In the genomic region with DNA sequence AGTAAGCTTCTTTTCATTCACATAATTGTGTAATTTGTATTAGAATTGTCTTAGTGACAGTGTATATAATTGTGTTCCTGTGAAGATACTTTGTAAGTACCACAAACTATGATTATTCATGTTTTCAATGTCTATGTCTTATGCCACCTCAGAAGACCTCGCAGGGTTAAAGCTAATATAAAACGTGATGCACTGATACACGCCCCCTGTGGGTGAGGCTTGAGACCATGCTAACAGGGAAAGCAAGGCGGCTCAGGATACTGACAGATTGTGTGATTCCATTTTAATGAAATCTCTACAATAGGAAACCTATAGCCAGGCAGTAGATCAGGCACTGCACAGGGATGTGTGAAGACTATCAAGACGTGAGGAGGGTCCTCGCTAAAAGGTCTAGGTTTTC, we compare ENCODE assay signal across 11 mouse cellular contexts. TPM values are rescaled to one million over a fixed set of nuclear protein-coding genes. Genes with fewer than 3 reads are reported as not detected.
DNase-seq lines count a peak whose midpoint lies in the region; ATAC-seq and TF ChIP-seq lines count a peak whose summit lies in the region.
"Had no signal": no experiment of that assay in that cellular context is flagged by ENCODE, and none has a peak within 500 bp of the region (broad histone marks: within the 10 kb centered on the region; RNA-seq: fewer than 3 reads in every experiment).

No protein-coding gene starts in this region.

- H3K4me1 ChIP-seq in forebrain, embryonic 12.5 days = peaks cover 2% of the 10 kb centered on the region; the same call in 1 of the 2 replicates
- peaks cover 17% of the 10 kb centered on the region for H3K4me1 ChIP-seq in forebrain, embryonic 10.5 days
- H3K4me1 ChIP-seq in CH12.LX (ENCODE audit: control insufficient read depth in 1 of 2, insufficient read depth in 2 of 2) = peaks cover 0 to 3% of the 10 kb centered on the region in 2 experiments; a peak in 1 of 4 replicates
- H3K4me1 ChIP-seq: limb, embryonic 13.5 days had no signal

- no peak overlapping the region for H3K9ac ChIP-seq in forebrain, embryonic 12.5 days
- H3K9ac ChIP-seq in CH12.LX (ENCODE audit: insufficient read depth, low read depth) = no peak overlapping the region
- H3K9ac ChIP-seq: limb, embryonic 13.5 days had no signal

- H3K4me2 ChIP-seq in forebrain, embryonic 12.5 days = no peak overlapping the region
- no peak overlapping the region for H3K4me2 ChIP-seq in CH12.LX (ENCODE audit: insufficient read depth, low read depth, poor library complexity, severe bottlenecking)
- H3K4me2 ChIP-seq: limb, embryonic 13.5 days had no signal

- H3K79me2 ChIP-seq in CH12.LX (replicated peaks; ENCODE audit: control insufficient read depth, extremely low read depth, insufficient read depth, poor library complexity, severe bottlenecking) = no peaks in the 10 kb centered on the region

- peak in 1 of 2 experiments; percentile 48; a peak in 2 of 4 replicates for TF ChIP-seq CTCF in CH12.LX (conservative IDR thresholded peaks at IDR 0.05 in 1 of 2, IDR thresholded peaks at IDR 0.05 in 1 of 2; ENCODE audit: low read depth in 2 of 2, low read length in 2 of 2)

- no peak overlapping the region for H3K4me3 ChIP-seq in forebrain, embryonic 12.5 days (replicated peaks)
- no peak overlapping the region for H3K4me3 ChIP-seq in forebrain, embryonic 10.5 days
- H3K4me3 ChIP-seq in CH12.LX (replicated peaks in 1 of 3; ENCODE audit: low read depth in 2 of 3, low read length in 2 of 3, poor library complexity in 1 of 3) = no peak overlapping the region
- H3K4me3 ChIP-seq: limb, embryonic 13.5 days had no signal

- H3K36me3 ChIP-seq in forebrain, embryonic 12.5 days (replicated peaks) = no peaks in the 10 kb centered on the region
- H3K36me3 ChIP-seq in forebrain, embryonic 10.5 days (replicated peaks) = no peaks in the 10 kb centered on the region
- no peaks in the 10 kb centered on the region for H3K36me3 ChIP-seq in CH12.LX (replicated peaks in 1 of 2; ENCODE audit: control insufficient read depth in 1 of 2, insufficient read depth in 1 of 2, low read length in 1 of 2)
- H3K36me3 ChIP-seq: limb, embryonic 13.5 days had no signal

- intact Hi-C loops in left cerebral cortex, postnatal 4 days (cut with DNase I) = no loop called here
- intact Hi-C loops in heart, postnatal 36 days (cut with DNase I) = no loop called here

- no peak overlapping the region for H3K27ac ChIP-seq in forebrain, embryonic 12.5 days
- H3K27ac ChIP-seq in forebrain, embryonic 10.5 days = no peak overlapping the region
- H3K27ac ChIP-seq in CH12.LX (ENCODE audit: insufficient read depth, low read depth) = no peak overlapping the region
- H3K27ac ChIP-seq: limb, embryonic 13.5 days had no signal

- dilution Hi-C loops in CH12.LX (cut with MboI; ENCODE audit: extremely low pct_ligation_motif_present, extremely low pct_unique_long_range_greater_than_20kb, low sequenced_read_pairs) = no loop called here

- 56% methylated on average over 6 of the region's 6 CpGs for WGBS in forebrain, embryonic 12.5 days
- WGBS in forebrain, embryonic 10.5 days = 67% methylated on average over 6 of the region's 6 CpGs

- peak; percentile 45; the same call in 1 of the 2 replicates for ATAC-seq in forebrain, embryonic 12.5 days (ENCODE audit: low FRiP score)
- no peak for ATAC-seq in megakaryocyte-erythroid progenitor cell, adult 5-6 weeks (replicated peaks; ENCODE audit: low FRiP score, low TSS enrichment, poor library complexity, severe bottlenecking)

- TF ChIP-seq POLR2A in CH12.LX (IDR thresholded peaks at IDR 0.05; ENCODE audit: low read depth, low read length) = no peak

- H3K9me3 ChIP-seq in forebrain, embryonic 12.5 days = no peaks in the 10 kb centered on the region
- no peaks in the 10 kb centered on the region for H3K9me3 ChIP-seq in forebrain, embryonic 10.5 days
- H3K9me3 ChIP-seq in CH12.LX (replicated peaks; ENCODE audit: low read length) = no peaks in the 10 kb centered on the region
- H3K9me3 ChIP-seq: limb, embryonic 13.5 days had no signal

- DNase-seq in forebrain, embryonic 10.5 days (ENCODE audit: extremely low spot score, low spot score) = no peak
- DNase-seq in left cerebral cortex, postnatal 4 days = peak; percentile 58
- DNase-seq in left cerebral cortex, adult 18-20 months (ENCODE audit: low spot score in 2 of 2) = no peak
- no peak for DNase-seq in CH12.LX (ENCODE audit: extremely low read depth)
- DNase-seq in cerebellum, postnatal 10 days = peak; percentile 77 to 80
- DNase-seq in heart, postnatal 36 days = no peak
- DNase-seq: gastrocnemius, postnatal 25 days; kidney, postnatal 36 days had no signal

- no peaks in the 10 kb centered on the region for H3K27me3 ChIP-seq in forebrain, embryonic 12.5 days
- no peaks in the 10 kb centered on the region for H3K27me3 ChIP-seq in forebrain, embryonic 10.5 days (ENCODE audit: poor library complexity, severe bottlenecking)
- H3K27me3 ChIP-seq in CH12.LX (replicated peaks) = no peaks in the 10 kb centered on the region
- H3K27me3 ChIP-seq: limb, embryonic 13.5 days had no signal

- TF ChIP-seq RAD21 in CH12.LX (IDR thresholded peaks at IDR 0.05; ENCODE audit: low read depth, low read length) = no peak; the same call in 1 of the 2 replicates

- TF ChIP-seq EP300 in CH12.LX (IDR thresholded peaks at IDR 0.05; ENCODE audit: low read length) = no peak

- in situ Hi-C loops in CH12.LX (cut with MboI; ENCODE audit: low pct_ligation_motif_present, low pct_unique_long_range_greater_than_20kb, low sequenced_read_pairs) = no loop called here

TF ChIP-seq in CH12.LX, 34 proteins besides CTCF, POLR2A, EP300 and RAD21:
- TF ChIP-seq SMC3 (IDR thresholded peaks at IDR 0.05; ENCODE audit: low read depth, low read length) = peak; percentile 30; the same call in 1 of the 2 replicates
- TF ChIP-seq BHLHE40 (IDR thresholded peaks at IDR 0.05; ENCODE audit: low read depth, low read length) = no peak
TF ChIP-seq in CH12.LX: peak in this region for 1.

RNA-seq across cellular contexts. Expression of a gene that starts 28.9 kb away (rescaled TPM):
- 61.5 and 62.4 TPM in 2 replicates for polyA plus RNA-seq in forebrain, embryonic 12.5 days (2016; fragmentation: Nextera tagmentation; extraction: Ambion mirVana)
- polyA plus RNA-seq in forebrain, embryonic 10.5 days (2016; fragmentation: Nextera tagmentation; extraction: Ambion mirVana) = 25.3 and 25.7 TPM in 2 replicates
- total RNA-seq in left cerebral cortex, postnatal 4 days (2021) = 100 to 1,000 TPM; 191 to 200 TPM
- total RNA-seq in left cerebral cortex, adult 18-20 months (2021) = 100 to 1,000 TPM; 256 to 284 TPM
- 17.2 and 19.1 TPM in 2 replicates for total RNA-seq in CH12.LX (2012; rRNA removed)
- total RNA-seq in CH12.LX (2014; rRNA removed) = 25.9 and 26.4 TPM in 2 replicates
- polyA plus RNA-seq in CH12.LX (2012; ENCODE audit: insufficient read length, low read depth) = 37.5 and 43.1 TPM in 2 replicates
- 1 to 10 TPM; 7.3 to 8.6 TPM for total RNA-seq in heart, postnatal 36 days (2021)
- 1.8 and 3.5 TPM in 2 replicates for total RNA-seq in megakaryocyte-erythroid progenitor cell, adult 5-6 weeks (2014; fragmentation: Nextera tagmentation)
- total RNA-seq in megakaryocyte-erythroid progenitor cell, adult 5-6 weeks (2017) = 3.4 and 7.5 TPM in 2 replicates

Comparison
In these comparisons a context has a peak if more than half of its experiments do, and no peak if none do; other contexts are left out.
1. DNase-seq: peak in left cerebral cortex, postnatal 4 days (single experiment) and cerebellum, postnatal 10 days (2 of 2); none in forebrain, embryonic 10.5 days (single experiment), left cerebral cortex, adult 18-20 months (0 of 2), CH12.LX (single experiment) and heart, postnatal 36 days (0 of 2).
2. RNA of a gene that starts 28.9 kb away (total RNA-seq): 256 to 284 TPM in left cerebral cortex, adult 18-20 months and 191 to 200 TPM in left cerebral cortex, postnatal 4 days; 17.2 to 26.4 TPM in CH12.LX, 7.3 to 8.6 TPM in heart, postnatal 36 days and 1.8 to 7.5 TPM in megakaryocyte-erythroid progenitor cell, adult 5-6 weeks; every median in the first group is over 4 times any median in the second.